Mouse (Mus musculus): Measurements from ENCODE around the gene Fam129a. TPM values are rescaled to one million over a fixed set of nuclear protein-coding genes. Genes with fewer than 3 reads are reported as not detected.
"Not testable (repeated sequence)": the region's sequence is repeated elsewhere in the genome, so short reads cannot be mapped to it uniquely, and the experiment has no call there.

The Fam129a gene
- total RNA-seq, 2 experiments from 2014 or later, result 38.4 to 44.0 TPM

DNA sequence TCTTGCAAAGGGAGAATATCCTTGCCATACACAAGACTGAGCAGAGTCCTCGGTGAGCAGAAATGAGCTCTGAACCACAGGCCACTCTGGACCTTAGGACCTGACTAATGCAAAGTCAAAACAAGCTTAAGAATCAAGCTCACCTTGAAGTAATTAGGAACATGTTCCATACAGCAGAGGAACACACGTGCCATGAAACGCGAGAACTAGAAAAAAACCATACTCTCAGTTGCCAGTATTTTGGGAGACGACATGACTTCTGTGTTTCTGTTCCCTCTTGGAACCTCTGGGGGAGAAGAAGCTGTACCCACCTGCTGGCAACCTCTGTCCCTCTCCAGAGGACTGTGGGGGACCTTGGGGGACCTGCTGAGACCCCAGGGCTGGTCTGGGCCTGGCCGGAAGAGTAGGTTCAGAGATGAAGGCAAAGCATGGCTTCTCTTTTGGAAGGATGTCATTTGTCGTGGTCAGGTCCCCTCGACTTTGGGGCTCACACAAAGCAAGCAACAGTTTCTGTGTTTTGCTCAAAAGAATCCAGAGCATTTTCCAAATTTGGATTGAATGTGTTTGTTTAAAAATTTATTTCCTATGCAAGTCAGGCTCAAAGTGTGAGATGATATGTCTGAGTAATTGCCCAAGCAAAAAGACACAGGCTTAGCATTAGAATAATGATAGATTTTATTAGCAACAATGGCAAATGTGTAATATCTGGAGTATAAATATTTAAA lies 12.6 kb downstream of the Fam129a start:
- intact Hi-C loops (cut with DNase I), result no loop called here
- DNase-seq, result no peak

DNA sequence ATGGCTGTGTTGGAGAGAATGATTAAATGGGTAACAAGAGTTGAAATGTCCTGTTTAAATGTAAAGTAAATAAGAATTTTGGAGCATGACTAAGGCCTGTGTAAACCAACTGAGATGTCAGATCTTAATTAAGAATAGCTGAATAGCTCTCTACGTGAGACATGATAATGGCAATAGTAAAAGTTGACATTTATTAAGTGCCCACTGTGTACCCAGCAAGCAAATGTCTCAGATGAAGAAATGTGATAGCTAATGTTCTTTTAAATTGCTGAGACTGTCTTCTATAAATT lies 13.1 kb downstream of the Fam129a start:
- no peak for DNase-seq
- intact Hi-C loops (cut with DNase I), result no loop called here

DNA sequence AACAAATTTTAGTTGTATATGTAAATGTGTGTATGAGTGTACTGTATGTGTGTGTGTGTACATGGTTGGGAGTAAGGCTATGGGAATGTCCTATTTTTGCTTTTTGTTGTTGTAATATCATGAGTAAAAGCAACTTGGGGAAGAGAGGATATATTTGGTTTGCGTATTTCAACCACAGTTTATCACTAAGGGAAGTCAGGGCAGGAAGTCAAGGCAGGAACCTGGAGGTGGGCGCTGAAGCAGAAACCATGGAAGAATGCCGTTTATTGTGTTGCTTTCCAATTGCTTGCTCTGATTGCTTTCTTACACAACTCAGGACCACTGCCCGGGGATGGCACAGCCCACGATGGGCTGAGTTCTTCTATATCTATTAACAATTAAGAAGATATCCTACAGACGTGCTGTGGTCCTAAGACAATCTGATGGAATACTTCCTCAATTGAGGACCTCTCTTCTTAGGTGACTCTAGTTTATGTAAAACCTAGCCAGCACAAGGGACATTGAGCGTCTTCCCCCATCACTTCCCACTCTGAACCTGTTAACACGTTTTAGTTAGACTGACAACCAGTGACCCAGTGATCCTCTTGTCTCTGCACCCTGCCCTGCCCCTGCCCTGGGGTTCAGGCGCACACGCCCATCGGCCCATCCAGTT lies 13.7 kb downstream of the Fam129a start:
- intact Hi-C loops (cut with DNase I), result no loop called here
- DNase-seq, result no peak

DNA sequence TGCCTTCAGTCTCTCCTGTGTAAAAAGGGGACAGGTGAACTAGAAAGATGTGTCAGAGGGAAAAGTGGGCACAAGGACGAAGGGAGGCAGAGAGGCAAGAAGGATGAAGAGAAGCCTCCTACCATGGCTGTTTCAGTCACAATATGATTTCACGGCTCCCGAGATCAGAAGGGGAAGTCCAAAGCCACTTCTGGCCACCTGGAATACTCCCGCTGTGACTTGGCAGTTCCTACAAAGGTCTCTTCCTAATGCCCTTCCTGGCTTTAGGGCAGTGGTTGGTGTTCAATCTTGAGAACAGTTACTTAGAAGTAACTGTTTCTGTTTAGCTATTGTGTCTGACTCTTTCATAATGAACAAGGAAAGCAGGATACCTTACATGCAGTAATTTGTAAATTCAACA lies 14.7 kb downstream of the Fam129a start:
- intact Hi-C loops (cut with DNase I), result no loop called here
- no peak for DNase-seq

DNA sequence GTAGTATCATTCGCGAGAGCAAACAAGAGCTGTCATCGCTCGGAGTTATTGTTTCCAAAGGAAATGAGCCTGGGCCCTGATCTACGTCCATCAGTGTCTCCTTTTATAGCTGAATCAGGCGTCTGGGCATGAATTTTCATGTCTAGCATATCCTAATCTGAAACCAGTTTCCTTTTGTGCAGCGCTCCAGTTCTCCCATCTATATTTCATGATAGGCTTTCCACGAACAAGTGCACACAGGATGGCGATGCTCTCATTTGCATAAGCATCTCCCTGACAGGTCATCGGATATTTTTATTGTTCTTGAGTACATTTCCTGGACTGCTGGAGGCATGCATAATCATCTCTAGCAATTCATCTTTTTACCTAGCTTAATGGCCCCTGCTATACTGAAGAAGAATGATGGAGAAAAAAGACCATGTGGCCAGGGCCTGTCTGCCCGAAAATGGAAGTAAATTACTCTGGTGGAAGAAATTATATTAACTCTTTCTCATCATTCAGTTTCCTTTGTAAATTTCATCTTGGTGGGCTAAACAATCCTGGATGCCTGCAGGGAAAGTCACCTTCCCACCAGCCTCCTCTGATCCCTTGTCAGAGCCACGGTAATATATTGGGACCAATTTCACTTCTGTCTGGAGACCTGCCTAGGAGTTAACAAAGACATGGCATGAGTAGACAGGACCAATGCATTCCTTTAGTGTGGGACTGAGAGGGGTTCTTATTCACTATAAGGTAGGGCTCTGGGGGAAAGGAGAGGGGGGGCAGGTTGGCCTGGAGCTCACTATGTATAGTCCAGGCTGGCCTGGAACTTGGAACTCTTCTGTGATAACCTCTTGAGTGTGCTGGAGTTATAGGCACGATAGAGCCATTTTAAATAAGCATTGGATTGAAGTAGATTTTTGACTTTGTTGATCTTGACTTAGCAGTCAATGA lies 21.4 kb downstream of the Fam129a start:
- no peak for DNase-seq
- intact Hi-C loops (cut with DNase I), result no loop called here

DNA sequence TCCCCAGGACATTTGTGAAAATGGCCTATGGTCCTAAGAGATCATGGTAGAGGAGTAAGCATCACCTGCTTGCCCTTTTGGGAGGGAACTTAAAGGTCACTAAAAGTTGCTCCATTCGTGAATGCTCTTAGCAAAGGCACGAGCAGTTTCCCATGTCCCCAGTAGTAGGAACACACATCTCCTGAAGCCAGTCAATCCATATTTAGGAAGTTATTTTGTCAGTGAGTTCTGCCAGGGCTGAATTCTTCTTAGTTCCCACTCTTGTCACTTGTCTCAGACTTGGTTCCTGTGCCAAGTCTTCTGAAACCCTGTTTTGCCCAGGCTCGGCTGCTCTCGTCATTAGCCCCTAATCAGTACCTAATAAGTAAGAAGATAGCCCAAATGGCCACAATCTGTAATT lies 23.9 kb downstream of the Fam129a start:
- intact Hi-C loops (cut with DNase I), result no loop called here
- DNase-seq, result peak in 1 of 2 experiments; percentile 25

DNA sequence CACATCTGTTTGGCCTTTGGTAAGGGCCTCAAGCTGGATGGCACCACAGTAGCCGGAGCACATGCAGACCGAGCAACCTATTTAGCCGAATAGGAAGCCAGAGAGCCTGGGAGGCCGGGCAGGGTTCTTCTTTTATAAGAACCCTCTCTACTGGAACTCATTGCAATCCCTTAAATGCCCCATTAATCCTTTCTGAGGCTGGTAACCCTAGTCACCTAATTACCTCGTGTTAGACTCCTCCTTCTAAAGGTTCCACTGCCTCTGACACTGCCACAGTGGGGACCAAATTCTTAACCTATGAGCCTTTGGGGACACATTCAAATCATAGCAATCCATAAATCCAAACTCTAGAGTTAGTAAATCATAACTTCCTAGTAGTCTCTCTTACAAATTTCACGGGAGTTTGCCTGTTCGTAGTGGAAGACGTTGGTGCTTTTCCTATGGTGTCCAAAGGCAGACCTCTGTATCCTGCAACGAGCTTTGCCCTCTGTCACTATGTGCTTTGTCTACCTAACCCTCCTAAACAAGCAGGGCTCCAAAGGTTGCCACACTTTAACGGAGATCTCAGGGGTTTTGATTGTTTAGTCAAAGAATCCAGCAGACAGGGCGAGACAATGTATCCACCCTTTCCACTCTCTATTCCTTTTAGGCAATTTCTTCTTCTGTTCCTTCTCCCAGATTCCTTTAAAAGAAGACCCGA lies 24.8 kb downstream of the Fam129a start:
- intact Hi-C loops (cut with DNase I), result no loop called here
- DNase-seq, result no peak

DNA sequence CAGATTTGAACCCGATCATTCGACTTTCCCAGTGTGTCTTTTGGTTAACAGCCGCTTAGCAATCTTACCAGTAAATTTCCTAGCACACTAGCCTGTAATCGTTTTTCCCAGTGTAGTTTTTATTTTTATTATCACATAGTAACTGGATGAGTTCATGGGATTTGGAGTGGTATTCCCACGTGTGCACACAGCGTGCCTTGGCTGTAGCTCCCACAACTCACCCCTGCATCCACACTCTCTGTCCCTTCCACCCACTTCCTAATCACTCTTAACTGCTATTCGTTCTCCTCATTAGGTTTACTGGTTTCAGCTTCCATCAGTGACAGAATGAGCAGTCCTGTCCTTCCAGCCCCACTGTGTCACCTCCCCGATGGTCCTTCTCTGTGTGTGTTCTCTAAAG lies 25.6 kb downstream of the Fam129a start:
- intact Hi-C loops (cut with DNase I), result no loop called here
- DNase-seq, result peak in 1 of 2 experiments; percentile 54

DNA sequence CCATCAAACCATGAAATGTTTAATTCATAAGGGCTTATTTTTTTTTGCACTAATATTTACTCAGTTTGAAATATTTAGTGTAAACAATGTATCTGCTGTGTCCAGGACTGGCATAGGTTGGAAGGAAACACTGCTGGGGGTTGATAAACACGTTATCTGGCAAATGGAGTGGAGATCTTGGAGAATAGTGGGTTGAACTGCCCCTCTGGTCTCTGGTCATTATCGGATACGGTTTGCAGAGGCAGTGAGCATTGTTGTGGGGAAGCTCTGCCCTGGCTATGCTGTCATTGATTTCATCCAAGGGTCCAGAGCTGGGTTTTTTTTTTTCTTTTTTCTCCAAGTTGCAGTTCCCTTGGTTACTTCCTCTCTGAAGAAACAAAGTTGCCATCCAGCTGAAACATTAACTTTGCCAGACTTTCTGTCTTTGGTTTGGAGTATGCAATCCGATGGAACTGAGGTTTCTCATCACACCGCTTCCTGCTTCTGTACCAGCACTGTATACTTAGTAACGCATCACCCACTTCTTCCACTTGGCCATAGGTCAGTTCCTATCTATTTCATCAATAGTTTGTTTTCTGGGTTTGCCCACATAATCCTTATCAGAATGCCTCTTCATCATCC lies 26.8 kb downstream of the Fam129a start:
- intact Hi-C loops (cut with DNase I), result no loop called here
- DNase-seq, result no peak

DNA sequence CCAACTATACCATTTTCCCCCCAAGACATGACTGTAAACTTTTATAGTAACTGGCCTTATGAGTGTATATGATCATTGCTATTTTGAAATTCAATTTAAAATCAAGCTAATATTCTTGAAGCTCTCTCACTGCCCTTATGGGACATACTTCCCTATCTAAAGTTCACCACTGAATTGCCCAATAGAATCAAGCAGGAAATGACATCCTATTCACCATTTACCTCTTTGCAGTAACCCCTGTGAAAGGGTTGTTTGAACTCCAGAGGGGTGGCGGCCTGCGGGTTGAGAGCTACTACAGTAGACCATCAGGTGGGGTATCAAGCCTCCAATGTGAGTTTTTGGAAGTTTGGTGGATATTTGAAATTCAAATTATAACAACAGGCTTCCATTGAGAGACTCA lies 27.9 kb downstream of the Fam129a start:
- no peak for DNase-seq
- intact Hi-C loops (cut with DNase I), result no loop called here

DNA sequence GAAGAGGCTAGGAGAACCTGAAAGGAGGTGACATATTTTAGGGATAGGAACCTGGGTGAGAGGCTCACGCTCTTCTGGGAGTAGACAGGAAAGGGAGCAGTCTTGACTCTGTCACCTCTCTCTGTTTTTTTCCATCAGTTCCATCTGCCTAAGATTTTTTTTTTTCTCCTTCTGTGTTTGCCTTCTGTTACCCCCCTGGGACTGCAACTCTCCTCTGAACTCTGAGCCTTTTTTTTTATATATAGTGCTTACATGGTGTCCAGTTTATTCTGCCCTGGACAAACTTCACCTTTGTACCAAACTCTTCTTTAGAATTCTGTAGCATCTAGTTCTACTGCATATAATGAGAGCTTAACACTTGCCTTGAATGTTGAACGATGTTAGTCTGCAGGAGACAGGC lies 33.3 kb downstream of the Fam129a start:
- no peak for DNase-seq
- intact Hi-C loops (cut with DNase I), result no loop called here

DNA sequence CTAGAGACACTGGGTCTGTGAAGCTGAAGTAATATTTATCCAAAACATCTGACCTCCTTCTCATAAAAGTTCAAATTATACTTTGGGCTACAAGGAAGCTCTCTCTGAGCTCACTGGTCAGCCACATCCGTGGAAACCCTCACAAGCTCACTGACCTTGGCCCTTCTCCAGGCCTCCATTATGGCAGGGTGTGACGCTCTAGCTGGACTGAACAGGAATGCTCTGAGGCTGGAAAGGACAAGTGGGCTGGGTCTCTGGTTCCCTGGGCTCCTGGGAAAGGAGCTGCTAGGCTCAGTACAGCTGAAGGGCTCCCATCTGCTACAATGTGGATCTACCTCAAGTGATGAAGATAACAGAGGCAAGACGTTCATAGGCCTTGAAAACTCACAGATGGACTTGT lies 37.0 kb downstream of the Fam129a start:
- intact Hi-C loops (cut with DNase I), result not testable (repeated sequence)
- peak; percentile 68 to 76 for DNase-seq

DNA sequence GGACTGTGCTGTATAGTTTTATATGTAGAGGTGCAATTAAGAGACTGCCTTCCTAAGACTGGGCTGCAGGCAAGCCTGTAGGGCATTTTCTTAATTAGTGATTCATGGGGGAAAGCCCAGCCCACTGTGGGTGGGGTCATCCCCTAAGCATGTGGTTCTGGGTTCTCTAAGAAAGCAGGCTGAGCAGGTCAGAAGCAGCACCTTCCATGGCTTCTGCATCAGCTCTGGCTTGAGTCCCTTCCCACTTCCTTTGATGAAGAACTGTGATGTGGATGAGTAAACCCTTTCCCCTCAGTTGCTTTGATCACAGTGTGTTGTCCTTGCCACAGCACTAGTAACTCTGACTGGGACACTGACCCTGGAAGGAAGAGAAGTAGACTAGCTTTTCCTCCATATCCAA lies 39.6 kb downstream of the Fam129a start:
- intact Hi-C loops (cut with DNase I), result loop anchor here (5.0 kb wide), 1 partner anchor 38 kb away; the partner anchor contains the start of gene Fam129a
- DNase-seq, result no peak

DNA sequence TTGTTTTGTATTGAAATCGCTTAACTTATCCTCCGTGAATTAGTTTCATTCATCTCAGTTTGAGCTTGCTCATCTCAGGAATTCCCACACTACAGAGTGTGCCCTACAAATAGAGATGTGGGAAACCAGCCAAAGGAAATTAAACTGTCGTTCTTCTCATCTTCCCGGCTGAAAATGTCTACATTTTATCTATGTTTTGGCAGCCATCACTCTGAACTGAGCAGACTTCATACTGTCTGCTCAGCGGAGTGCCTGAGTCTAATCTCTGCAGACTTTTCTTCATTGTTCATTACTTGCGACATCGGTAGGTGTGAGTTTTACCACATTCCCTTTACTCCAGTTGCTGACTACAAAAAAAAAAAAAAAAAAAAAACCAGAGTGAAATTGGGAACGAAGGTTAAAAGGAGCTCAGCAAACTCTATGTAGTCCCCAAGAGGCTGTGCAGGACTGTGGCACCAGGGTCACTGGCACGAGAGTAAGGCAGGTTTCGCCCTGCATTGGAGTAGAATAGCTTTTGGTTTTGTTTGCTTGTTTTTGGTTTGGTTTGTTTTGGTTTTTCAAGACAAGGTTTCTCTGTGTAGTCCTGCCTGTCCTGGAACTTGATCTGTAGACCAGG lies 43.4 kb downstream of the Fam129a start:
- intact Hi-C loops (cut with DNase I), result loop anchor here (5.0 kb wide), 1 partner anchor 42 kb away; the partner anchor contains the start of gene Fam129a
- DNase-seq, result no peak

DNA sequence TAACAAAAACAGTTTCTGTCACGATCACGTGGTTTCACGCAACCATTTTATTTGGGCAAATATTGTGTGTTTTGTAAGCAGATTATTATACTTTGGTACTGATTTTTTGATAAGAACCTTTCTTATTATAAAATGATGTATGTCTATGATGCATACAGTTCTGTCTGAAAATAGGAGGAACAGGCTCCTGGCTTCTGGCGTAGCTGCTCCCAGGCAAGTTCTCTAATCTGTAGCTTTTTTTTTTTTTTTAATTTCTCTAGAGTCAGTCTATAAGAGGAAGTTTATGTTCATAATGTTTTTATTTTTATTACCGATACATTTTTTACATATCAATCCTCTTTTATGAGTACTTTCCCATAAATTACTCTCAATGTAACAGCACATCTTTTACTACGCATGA lies 44.6 kb downstream of the Fam129a start:
- intact Hi-C loops (cut with DNase I), result no loop called here
- DNase-seq, result no peak

DNA sequence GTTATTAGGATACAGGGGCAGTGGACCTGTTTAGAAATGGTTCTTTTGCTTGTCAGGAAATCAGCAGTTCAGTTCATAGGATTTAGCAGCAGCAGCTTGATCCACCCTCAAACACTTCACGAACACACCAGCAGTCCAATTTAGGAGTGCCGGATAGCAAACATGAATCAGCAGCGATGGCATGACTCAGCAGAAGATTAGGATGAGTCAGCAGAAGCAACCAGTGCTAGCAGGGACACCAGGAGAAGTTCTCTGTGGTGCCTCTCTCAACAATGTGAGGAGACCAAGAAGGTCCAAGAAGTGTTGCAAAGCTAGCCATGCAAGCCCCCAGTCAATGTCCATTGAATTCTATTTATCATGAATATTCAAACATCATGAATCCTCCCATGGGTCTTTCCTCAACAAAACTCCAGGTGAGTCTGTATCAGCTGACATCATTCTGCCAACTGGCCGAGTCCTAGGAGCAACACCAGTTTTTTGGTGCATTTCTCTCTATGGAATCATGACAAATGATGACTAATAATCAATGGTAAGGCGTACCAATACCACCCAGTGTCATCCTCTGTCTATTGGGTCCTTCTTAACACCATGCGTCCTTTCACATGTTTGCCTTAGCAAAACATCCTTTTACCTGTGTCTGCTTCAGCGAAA lies 45.7 kb downstream of the Fam129a start:
- intact Hi-C loops (cut with DNase I), result no loop called here
- DNase-seq, result no peak

DNA sequence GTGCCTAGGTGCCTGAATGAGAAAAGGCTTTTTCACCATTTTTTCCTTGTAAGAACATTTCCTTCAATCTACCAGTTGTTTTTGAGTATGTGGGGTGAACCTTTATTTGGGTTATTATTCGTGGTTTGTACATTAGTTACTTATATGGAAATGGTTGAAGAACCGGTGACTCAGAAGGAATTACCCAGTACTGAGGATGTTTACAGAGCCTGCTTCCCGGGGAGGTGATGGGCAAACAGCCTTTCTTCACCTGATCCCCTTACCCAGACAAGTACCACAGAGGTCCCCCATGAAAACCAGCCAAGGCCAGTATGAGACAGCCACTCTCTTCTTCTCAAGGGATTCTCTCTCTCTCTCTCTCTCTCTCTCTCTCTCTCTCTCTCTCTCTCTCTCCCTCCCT lies 47.3 kb downstream of the Fam129a start:
- DNase-seq, result no peak
- intact Hi-C loops (cut with DNase I), result no loop called here

DNA sequence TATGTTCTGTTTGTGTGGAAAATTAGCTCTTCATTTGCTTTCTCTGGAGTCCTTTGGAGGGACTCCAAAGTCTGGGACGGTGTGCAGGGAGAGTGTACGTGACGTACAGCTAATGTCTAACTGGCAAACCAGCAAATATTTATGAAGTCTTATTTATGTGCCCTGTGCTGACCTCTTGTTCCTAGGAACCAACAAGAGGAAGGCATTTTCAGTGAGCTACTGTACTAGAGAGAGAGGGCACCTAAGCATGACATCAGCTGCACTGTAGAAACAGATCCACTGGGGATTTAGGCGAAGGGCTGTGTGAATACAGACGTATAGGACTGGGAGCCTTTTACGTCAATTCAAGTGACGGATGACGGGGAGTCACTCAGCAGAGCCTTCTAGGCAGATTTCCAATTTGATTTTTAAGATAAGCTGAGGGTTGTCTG lies 48.3 kb downstream of the Fam129a start:
- intact Hi-C loops (cut with DNase I), result no loop called here
- DNase-seq, result no peak

DNA sequence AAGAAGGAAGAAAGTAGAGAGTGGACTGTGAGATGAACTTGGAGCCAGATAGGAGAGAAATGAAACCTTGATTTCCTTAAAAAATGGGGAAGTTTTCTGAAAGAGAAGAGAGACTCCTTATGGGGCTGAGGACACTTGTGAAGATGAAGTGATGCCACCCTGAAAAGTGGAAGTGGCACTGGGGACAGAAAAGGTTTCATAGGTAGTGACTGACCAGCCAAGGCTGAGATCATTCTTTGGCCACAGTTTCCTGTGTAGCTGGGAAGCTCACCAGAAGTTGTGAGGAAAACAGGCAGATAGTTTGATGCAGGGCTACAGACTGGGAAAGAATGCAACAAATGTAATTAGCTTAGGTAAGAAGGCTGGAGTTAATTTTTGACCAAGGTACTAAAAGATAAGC lies 49.7 kb downstream of the Fam129a start:
- DNase-seq, result no peak
- intact Hi-C loops (cut with DNase I), result no loop called here

Data from heart, postnatal 10 days (tissue).